Mouse (Mus musculus) kidney, embryonic 15.5 days (tissue): ENCODE data around the gene Nup210l. TPM values are rescaled to one million over a fixed set of nuclear protein-coding genes. Genes with fewer than 3 reads are reported as not detected.

Experiments
- ATAC-seq: fragments of 200-750 bp; cut with Nextera tagmentation; replicated peaks from 2 replicates; pipeline ENCODE4 v1.8.0; 2017; ENCODE audit warnings: moderate TSS enrichment; ENCODE audit not compliant: low FRiP score
- H3K27ac ChIP-seq: fragments of 300-500 bp; sonication (generic); 2 replicates; pipeline ENCODE4 v1.5.1; 2015; ENCODE audit warnings: mild to moderate bottlenecking, inconsistent platforms
- H3K27me3 ChIP-seq: fragments of 300-500 bp; sonication (generic); 2 replicates; pipeline ENCODE4 v1.6.1; 2015; ENCODE audit warnings: inconsistent platforms
- H3K36me3 ChIP-seq: fragments of 300-500 bp; sonication (generic); 2 replicates; pipeline ENCODE4 v1.6.1; 2015; ENCODE audit warnings: inconsistent platforms
- H3K4me1 ChIP-seq: fragments of 300-500 bp; sonication (generic); 2 replicates; pipeline ENCODE4 v1.6.1; 2015; ENCODE audit warnings: inconsistent platforms
- H3K4me2 ChIP-seq: fragments of 300-500 bp; sonication (generic); 2 replicates; pipeline ENCODE4 v1.6.1; 2015; ENCODE audit warnings: moderate library complexity, mild to moderate bottlenecking, inconsistent platforms
- H3K4me3 ChIP-seq: fragments of 300-500 bp; sonication (generic); replicated peaks from 2 replicates; pipeline ENCODE4 v1.5.1; 2015; ENCODE audit warnings: mild to moderate bottlenecking, inconsistent platforms
- H3K9ac ChIP-seq: fragments of 300-500 bp; sonication (generic); 2 replicates; pipeline ENCODE4 v1.6.1; 2015; ENCODE audit warnings: mild to moderate bottlenecking, inconsistent platforms
- H3K9me3 ChIP-seq: fragments of 300-500 bp; sonication (generic); replicated peaks from 2 replicates; pipeline ENCODE4 v1.6.1; 2016; ENCODE audit warnings: inconsistent platforms
- WGBS: fragments of 180-500 bp; shearing (Covaris S2); methylation state at CpG from one replicate; pipeline ENCODE4 v1.1.7; 2015; ENCODE audit warnings: mixed read lengths; 5-methylcytosine and 5-hydroxymethylcytosine counted together
- polyA plus RNA-seq: library from polyadenylated mRNA; unstranded; fragments of >200 nt; fragmentation: Nextera tagmentation; extraction: Ambion mirVana; gene quantifications from 2 replicates; pipeline ENCODE4 v1.2.1, GENCODE M21; 2015

Nup210l gene
- polyA plus RNA-seq, 1 experiment from 2014 or later: 0.40 TPM

GRCm38 (mm10) chr3:90213377-90213866, 109.5 kb downstream of the Nup210l start, which contains the start of the genes Rps27 and Rab13:
Gene Rps27, minus strand, starts transcription at chr3:90213651.
Gene Rab13, plus strand, starts transcription at chr3:90213695.
- H3K4me2 ChIP-seq: peak within 1 kb of the TSS; percentile 92
- peak within 1 kb of the TSS; percentile 70 for H3K4me3 ChIP-seq
- peaks cover 32% of the 10 kb centered on the region for H3K4me1 ChIP-seq
- no peaks in the 10 kb centered on the region for H3K27me3 ChIP-seq
- peak within 1 kb of the TSS; percentile 77 for H3K9ac ChIP-seq
- ATAC-seq: peak; percentile 95
- under 1% methylated on average over 42 of the region's 42 CpGs for WGBS
- H3K9me3 ChIP-seq: no peaks in the 10 kb centered on the region
- peak within 1 kb of the TSS; percentile 86 for H3K27ac ChIP-seq
- H3K36me3 ChIP-seq: peaks cover 43% of the 10 kb centered on the region

GRCm38 (mm10) chr3:90213956-90214684, 110.2 kb downstream of the Nup210l start:
- peak overlapping the region; percentile 77 for H3K9ac ChIP-seq

GRCm38 (mm10) chr3:90215825-90216380, 112.0 kb downstream of the Nup210l start:
- Histone ChIP-seq H3K27ac (no peak overlapping the region), H3K4me2 (no peak overlapping the region), H3K4me1 (peaks cover 33% of the 10 kb centered on the region), H3K9ac (no peak overlapping the region), H3K9me3 (no peaks in the 10 kb centered on the region), H3K36me3 (peaks cover 18% of the 10 kb centered on the region), H3K4me3 (no peak overlapping the region), H3K27me3 (no peaks in the 10 kb centered on the region)
- WGBS: 50% methylated on average over 1 of the region's 1 CpGs
- no peak for ATAC-seq

More at GRCm38 (mm10) chr3:90213956-90214684, 110.2 kb downstream of the Nup210l start:
- ATAC-seq: 0 out of 2 replicates have a peak, but pooled peaks have one; percentile 44
- H3K27me3 ChIP-seq: no peaks in the 10 kb centered on the region
- H3K36me3 ChIP-seq: peaks cover 36% of the 10 kb centered on the region
- H3K4me1 ChIP-seq: peaks cover 29% of the 10 kb centered on the region
- peak overlapping the region; percentile 70 for H3K4me2 ChIP-seq
- H3K27ac ChIP-seq: peak overlapping the region; percentile 86; the same call in 1 of the 2 replicates
- WGBS: 10% methylated on average over 12 of the region's 12 CpGs
- H3K4me3 ChIP-seq: peak overlapping the region; percentile 70
- no peaks in the 10 kb centered on the region for H3K9me3 ChIP-seq

- Histone ChIP-seq H3K9ac (peak overlapping the region; percentile 56), H3K36me3 (peaks cover 23% of the 10 kb centered on the region), H3K4me2 (peak overlapping the region; percentile 76), H3K27me3 (no peaks in the 10 kb centered on the region), H3K27ac (peak overlapping the region; percentile 92), H3K4me3 (peak overlapping the region; percentile 57), H3K4me1 (peaks cover 30% of the 10 kb centered on the region), H3K9me3 (no peaks in the 10 kb centered on the region)
- ATAC-seq: 0 out of 2 replicates have a peak, but pooled peaks have one; percentile 33
- WGBS: 13% methylated on average over 6 of the region's 6 CpGs
These were observed 116.2 kb downstream of the Nup210l start for GRCm38 (mm10) chr3:90220088-90220487.

- H3K36me3 ChIP-seq: peaks cover 28% of the 10 kb centered on the region
- peak overlapping the region; percentile 56 for H3K9ac ChIP-seq
- peaks cover 30% of the 10 kb centered on the region for H3K4me1 ChIP-seq
- peak overlapping the region; percentile 92 for H3K27ac ChIP-seq
- ATAC-seq: peak; percentile 92
- peak overlapping the region; percentile 76 for H3K4me2 ChIP-seq
- H3K4me3 ChIP-seq: peak overlapping the region; percentile 57
- WGBS: under 1% methylated on average over 20 of the region's 20 CpGs
- H3K27me3 ChIP-seq: no peaks in the 10 kb centered on the region
- H3K9me3 ChIP-seq: no peaks in the 10 kb centered on the region
These were observed 116.6 kb downstream of the Nup210l start for GRCm38 (mm10) chr3:90220531-90220951.

GRCm38 (mm10) chr3:90221123-90221522, 117.2 kb downstream of the Nup210l start:
- WGBS: 13% methylated on average over 5 of the region's 5 CpGs
- Histone ChIP-seq H3K9me3 (no peaks in the 10 kb centered on the region), H3K4me2 (peak overlapping the region; percentile 76), H3K27me3 (no peaks in the 10 kb centered on the region), H3K27ac (peak overlapping the region; percentile 92), H3K9ac (peak overlapping the region; percentile 56), H3K4me1 (peaks cover 30% of the 10 kb centered on the region), H3K36me3 (peaks cover 34% of the 10 kb centered on the region), H3K4me3 (peak overlapping the region; percentile 57)
- 0 out of 2 replicates have a peak, but pooled peaks have one; percentile 1 for ATAC-seq

GRCm38 (mm10) chr3:90222455-90222854, 118.5 kb downstream of the Nup210l start:
- Histone ChIP-seq H3K4me2 (0 out of 2 replicates have a peak overlapping the region, but pooled peaks have one; percentile 13), H3K27ac (peak overlapping the region; percentile 65; the same call in 1 of the 2 replicates), H3K36me3 (peaks cover 37% of the 10 kb centered on the region), H3K9me3 (no peaks in the 10 kb centered on the region), H3K9ac (no peak overlapping the region), H3K4me1 (peaks cover 30% of the 10 kb centered on the region), H3K4me3 (no peak overlapping the region), H3K27me3 (no peaks in the 10 kb centered on the region)
- no peak for ATAC-seq
- WGBS: 85% methylated on average over 4 of the region's 4 CpGs

GRCm38 (mm10) chr3:90222941-90223340, 119.0 kb downstream of the Nup210l start:
- 45% methylated on average over 3 of the region's 3 CpGs for WGBS
- ATAC-seq: no peak
- peaks cover 30% of the 10 kb centered on the region for H3K4me1 ChIP-seq

GRCm38 (mm10) chr3:90224331-90224730, 120.4 kb downstream of the Nup210l start:
- no peak for ATAC-seq
- 85% methylated on average over 10 of the region's 10 CpGs for WGBS
- H3K9me3 ChIP-seq: no peaks in the 10 kb centered on the region
- H3K27ac ChIP-seq: no peak overlapping the region
- H3K9ac ChIP-seq: no peak overlapping the region
- H3K4me3 ChIP-seq: no peak overlapping the region
- H3K36me3 ChIP-seq: peaks cover 37% of the 10 kb centered on the region
- peaks cover 30% of the 10 kb centered on the region for H3K4me1 ChIP-seq
- H3K4me2 ChIP-seq: no peak overlapping the region
- H3K27me3 ChIP-seq: no peaks in the 10 kb centered on the region

More at GRCm38 (mm10) chr3:90222941-90223340, 119.0 kb downstream of the Nup210l start:
- H3K9ac ChIP-seq: no peak overlapping the region
- no peak overlapping the region for H3K4me3 ChIP-seq
- no peak overlapping the region for H3K4me2 ChIP-seq
- no peaks in the 10 kb centered on the region for H3K9me3 ChIP-seq
- no peaks in the 10 kb centered on the region for H3K27me3 ChIP-seq
- H3K36me3 ChIP-seq: peaks cover 37% of the 10 kb centered on the region
- H3K27ac ChIP-seq: peak overlapping the region; percentile 65; the same call in 1 of the 2 replicates

GRCm38 (mm10) chr3:90231075-90231474, 127.1 kb downstream of the Nup210l start:
- H3K4me3 ChIP-seq: peak overlapping the region; percentile 85
- no peaks in the 10 kb centered on the region for H3K9me3 ChIP-seq
- H3K27ac ChIP-seq: peak overlapping the region; percentile 97
- H3K36me3 ChIP-seq: peaks cover 32% of the 10 kb centered on the region
- ATAC-seq: no peak
- peaks cover 13% of the 10 kb centered on the region for H3K4me1 ChIP-seq
- H3K27me3 ChIP-seq: no peaks in the 10 kb centered on the region
- peak overlapping the region; percentile 82 for H3K4me2 ChIP-seq
- 10% methylated on average over 8 of the region's 8 CpGs for WGBS
- peak overlapping the region; percentile 73 for H3K9ac ChIP-seq

GRCm38 (mm10) chr3:90231507-90232333, 127.8 kb downstream of the Nup210l start, which contains the start of gene Jtb:
Gene Jtb, plus strand, starts transcription at chr3:90231597.
- H3K36me3 ChIP-seq: peaks cover 33% of the 10 kb centered on the region
- peak; percentile 97 for ATAC-seq
- peaks cover 13% of the 10 kb centered on the region for H3K4me1 ChIP-seq
- peak within 1 kb of the TSS; percentile 82 for H3K4me2 ChIP-seq
- peak within 1 kb of the TSS; percentile 97 for H3K27ac ChIP-seq
- peak within 1 kb of the TSS; percentile 85 for H3K4me3 ChIP-seq
- H3K27me3 ChIP-seq: no peaks in the 10 kb centered on the region
- peak within 1 kb of the TSS; percentile 73 for H3K9ac ChIP-seq
- under 1% methylated on average over 61 of the region's 61 CpGs for WGBS
- no peaks in the 10 kb centered on the region for H3K9me3 ChIP-seq
